Mouse (Mus musculus): ENCODE measurements at regions not wholly inside any gene's neighbourhood (a gene's known extent, or its start where the extent isn't known, plus 50 kb on each side); places are given as distances from the start of the nearest gene placed in this dataset.

- in situ Hi-C loops (cut with MboI, MseI) = no loop called here
Observed at GRCm38 (mm10) chr16:93019800-93020555, 194.0 kb upstream of the Runx1 start.

DNA sequence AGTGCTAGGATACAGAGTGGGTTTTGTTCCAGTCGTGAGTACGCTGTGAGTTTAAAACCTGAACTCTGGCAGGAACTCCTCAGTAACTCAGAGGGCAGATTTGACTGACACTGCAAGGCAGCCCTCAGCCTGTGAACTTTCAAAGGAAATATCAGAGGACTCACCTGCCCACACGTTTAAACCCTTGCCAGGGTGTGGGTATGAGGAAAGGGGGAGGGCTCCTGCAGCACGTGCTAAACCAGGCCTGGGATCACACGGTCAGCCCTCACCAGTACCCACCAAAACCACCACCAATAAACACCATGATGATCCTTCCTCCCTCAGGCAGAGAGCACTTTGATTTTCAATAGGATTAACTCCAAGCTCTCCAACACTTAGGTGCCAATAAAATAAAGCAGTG, 192.8 kb upstream of the Runx1 start:
- in situ Hi-C loops (cut with MboI, MseI) = no loop called here

- in situ Hi-C loops (cut with MboI, MseI) = no loop called here
Observed at GRCm38 (mm10) chr16:93017025-93017424, 191.1 kb upstream of the Runx1 start.

DNA sequence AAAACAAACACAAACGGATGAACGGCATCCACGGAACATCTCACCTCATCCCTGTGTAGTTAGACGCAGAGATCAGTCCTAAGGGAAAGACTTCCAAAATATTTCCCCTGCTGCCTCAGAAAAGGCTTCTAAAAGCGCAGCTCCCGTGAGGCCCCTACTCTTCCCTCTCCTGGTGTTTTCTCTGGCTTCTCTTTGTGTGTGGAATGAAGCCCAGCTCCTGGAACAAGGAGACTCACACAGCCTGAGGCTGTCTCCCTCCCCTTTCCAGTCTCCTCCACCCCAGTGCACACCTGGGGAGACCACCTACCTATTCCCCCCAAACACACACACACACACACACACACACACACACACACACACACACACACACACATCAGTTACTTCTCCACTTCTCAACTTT, 189.7 kb upstream of the Runx1 start:
- in situ Hi-C loops (cut with MboI, MseI) = no loop called here

GRCm38 (mm10) chr16:93014991-93015390, 189.0 kb upstream of the Runx1 start:
- in situ Hi-C loops (cut with MboI, MseI) = no loop called here

DNA sequence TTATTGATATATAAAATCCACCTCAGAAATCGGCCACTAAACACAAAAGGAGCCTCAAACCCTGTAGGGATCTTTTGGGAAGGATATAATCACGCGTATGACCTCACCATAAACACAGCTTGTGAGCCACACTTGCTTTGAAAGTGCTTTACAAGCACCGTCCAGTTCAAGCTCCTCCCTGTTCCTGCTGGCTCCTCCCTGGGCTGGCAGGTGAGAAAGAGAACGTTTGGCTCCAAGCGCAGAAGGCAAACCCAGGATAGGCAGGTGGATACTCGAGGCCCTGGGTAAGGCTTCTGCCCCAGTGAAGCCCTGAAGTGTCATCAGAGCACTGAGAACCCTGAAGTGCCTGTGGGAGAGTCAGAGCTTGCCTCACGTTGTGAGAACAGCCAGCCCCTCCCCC, 187.9 kb upstream of the Runx1 start:
- in situ Hi-C loops (cut with MboI, MseI) = no loop called here

DNA sequence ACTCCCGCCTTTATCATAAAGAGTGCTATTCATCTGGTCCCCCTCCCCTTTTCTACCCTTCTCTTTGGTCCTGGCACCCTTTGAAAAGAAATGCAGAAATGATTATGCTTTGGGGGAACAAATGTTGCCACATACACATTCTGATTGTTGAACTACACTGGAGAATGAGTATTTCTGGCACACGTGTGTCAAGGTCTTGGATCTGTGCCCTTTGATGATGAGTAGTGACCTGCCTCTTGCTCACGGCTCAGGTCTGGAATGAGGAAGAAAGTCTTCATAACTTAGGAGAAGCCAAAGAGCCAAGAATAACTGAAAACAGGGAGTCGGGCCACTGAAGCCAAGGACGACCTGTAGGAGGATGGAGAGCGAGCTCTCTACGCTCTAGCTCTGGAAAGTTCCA, 187.3 kb upstream of the Runx1 start:
- in situ Hi-C loops (cut with MboI, MseI) = no loop called here

DNA sequence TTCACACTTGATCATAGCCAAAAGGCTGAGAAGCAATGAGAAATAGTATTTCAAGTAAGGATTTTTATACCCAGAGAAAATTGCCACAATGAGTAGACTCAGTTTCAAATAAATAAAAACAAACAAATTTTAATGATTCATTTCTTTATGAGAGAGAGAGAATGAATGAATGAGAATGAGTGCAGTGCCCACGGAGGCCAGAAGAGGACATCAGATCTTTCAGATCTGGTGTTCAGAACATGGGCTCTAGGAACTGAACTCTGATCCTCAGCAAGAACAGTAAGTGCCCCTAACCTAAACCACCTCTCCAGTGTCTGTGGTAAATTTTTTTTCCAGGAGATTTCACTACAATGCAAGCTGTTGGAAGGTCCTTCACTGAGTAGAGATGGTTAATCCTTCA, 185.5 kb upstream of the Runx1 start:
- in situ Hi-C loops (cut with MboI, MseI) = no loop called here

DNA sequence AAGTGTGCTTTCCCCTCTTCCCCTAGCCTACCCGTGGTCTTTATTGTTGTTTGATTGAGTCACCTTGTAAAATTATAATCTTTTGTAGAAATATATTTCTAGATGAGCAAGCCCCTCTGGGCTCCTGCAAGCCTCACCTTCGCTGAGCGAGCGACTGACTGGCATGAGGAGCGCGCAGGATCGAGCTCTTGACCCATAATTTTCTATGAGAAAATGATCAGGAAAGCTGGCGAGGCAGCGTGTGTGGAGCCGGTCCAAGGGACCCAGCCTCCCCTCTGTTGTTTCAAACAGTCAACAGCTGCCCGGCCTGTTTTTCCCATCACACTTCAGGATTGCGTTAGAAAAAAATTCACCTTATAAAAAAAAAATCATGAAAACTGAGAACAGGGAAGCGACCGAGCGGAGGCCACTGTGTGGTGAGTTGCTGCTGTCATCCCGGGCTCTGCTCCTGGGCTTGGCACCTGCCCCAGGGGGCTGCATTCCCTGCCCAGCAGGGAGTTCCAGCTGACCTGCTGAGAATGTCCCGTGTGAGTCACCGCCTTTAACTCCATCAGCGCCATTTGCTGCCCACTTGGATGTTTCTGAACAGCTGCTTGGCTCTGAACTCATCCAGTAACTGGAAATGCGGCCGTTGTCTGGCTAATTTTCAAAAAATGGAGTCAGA, 180.5 kb upstream of the Runx1 start:
- in situ Hi-C loops (cut with MboI, MseI) = no loop called here

DNA sequence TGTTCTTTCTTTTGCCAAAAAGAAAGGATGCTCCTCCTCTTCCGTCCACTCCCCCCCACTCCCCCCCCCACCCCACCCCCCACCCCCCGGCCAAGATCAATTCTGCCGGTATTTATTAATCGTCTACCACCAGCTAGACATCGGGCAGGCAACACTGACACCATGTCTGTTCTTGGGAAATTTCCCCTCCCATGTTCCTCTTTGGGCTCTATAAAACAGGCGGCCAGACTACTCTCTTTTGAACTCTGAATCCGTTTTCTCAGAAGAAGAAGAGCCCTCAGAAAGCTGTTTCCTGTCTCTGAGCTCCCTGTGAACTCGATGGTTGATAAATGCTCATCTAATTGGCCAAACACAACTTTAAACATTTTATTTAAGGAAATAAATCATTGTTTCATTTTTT, 179.5 kb upstream of the Runx1 start:
- in situ Hi-C loops (cut with MboI, MseI) = no loop called here

- in situ Hi-C loops (cut with MboI, MseI) = no loop called here
Observed at GRCm38 (mm10) chr16:93003830-93004229, 177.9 kb upstream of the Runx1 start.

GRCm38 (mm10) chr16:92998689-92999088, 172.7 kb upstream of the Runx1 start:
- in situ Hi-C loops (cut with MboI, MseI) = no loop called here

DNA sequence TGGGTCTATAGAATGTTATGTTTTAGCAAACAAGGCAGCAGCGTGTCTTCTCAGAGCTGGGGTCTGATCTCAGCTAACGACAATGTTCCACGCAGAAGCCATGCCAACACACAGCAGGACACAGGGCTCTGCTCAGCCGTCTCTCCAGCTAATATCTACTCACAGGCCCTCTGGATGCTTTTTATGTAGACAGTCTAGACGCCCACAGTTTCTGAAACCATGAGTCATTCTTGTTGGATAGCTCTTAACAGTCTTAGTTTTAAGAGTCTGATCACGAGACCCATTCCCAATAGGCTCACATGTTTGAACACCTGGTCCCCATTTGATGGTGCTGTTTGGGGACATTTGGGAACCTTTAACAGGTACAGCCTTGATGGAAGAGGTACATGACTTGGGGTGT, 171.7 kb upstream of the Runx1 start:
- in situ Hi-C loops (cut with MboI, MseI) = no loop called here

GRCm38 (mm10) chr16:92995993-92996350, 170.0 kb upstream of the Runx1 start:
- in situ Hi-C loops (cut with MboI, MseI) = no loop called here

- in situ Hi-C loops (cut with MboI, MseI) = no loop called here
Observed at GRCm38 (mm10) chr16:92995132-92995992, 169.4 kb upstream of the Runx1 start.

DNA sequence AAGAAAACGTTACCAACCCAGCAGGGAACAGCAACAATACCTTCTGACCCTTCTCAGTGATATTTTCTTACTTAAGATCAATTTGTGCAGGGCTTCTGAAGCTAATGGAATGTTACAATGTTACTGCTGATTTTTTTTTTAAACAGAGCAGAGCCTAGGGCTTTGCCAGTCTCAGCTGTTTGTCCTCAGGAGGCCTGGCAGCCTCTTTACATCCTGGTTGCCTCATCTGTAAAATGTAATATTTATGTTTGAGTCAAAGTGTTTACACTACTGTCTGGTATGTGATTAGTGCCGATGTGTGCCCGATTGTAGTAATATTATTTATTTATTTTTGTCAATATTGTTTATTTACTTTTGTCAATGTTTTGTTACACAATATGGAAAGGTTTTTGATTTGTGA, 166.9 kb upstream of the Runx1 start:
- in situ Hi-C loops (cut with MboI, MseI) = no loop called here

DNA sequence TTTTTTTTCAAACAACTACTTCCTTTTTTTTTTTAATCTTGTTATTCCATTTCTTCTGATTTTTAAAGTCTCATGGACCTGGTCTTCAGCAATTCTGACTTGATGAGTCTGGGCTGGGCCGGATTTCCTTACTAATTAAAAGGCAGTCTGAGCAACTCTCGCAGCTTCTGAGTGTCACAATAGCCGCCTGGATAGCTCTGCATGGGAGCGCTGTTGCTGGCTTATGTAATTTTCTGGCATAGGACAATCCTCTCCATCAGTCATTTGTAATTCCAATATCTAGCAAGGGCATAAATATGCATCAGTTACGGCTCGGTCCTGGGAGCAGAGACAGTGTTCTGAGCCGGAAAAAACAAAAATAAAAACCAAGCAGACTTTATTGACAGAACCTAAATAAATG, 165.5 kb upstream of the Runx1 start:
- in situ Hi-C loops (cut with MboI, MseI) = no loop called here

GRCm38 (mm10) chr16:92988416-92988815, 162.5 kb upstream of the Runx1 start:
- in situ Hi-C loops (cut with MboI, MseI) = no loop called here

- in situ Hi-C loops (cut with MboI, MseI) = no loop called here
Observed at GRCm38 (mm10) chr16:92988000-92988399, 162.1 kb upstream of the Runx1 start.

DNA sequence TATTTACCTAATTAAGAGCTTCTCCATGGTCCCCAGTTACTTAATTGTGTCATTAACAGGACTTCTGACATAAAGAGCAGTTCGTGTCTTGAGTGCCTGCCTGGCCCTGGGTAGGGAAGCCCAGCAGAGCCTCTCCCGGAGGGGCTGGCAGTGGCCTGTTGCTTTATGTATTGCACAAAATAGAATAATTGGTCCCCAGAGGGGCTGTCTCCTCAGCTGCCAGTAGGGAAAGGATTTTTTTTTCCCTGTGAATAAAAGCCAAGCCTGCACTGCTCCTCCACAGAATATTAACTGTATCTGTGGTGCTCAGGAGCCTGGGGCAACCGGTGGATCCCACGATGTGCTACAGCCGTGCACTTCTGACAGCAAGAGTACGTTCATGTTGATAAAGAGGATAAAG, 159.8 kb upstream of the Runx1 start:
- in situ Hi-C loops (cut with MboI, MseI) = no loop called here

GRCm38 (mm10) chr16:92982934-92983333, 157.0 kb upstream of the Runx1 start:
- in situ Hi-C loops (cut with MboI, MseI) = no loop called here

- in situ Hi-C loops (cut with MboI, MseI) = no loop called here
Observed at GRCm38 (mm10) chr16:92979620-92980330, 153.8 kb upstream of the Runx1 start.
